In genomic region chr11:77808051-77808465, GRCm38 (mm10) we compare ENCODE assay signal across 10 mouse cellular contexts. TPM values are rescaled to one million over a fixed set of nuclear protein-coding genes. Genes with fewer than 3 reads are reported as not detected.
A peak's percentile ranks its signal among the peaks of the same experiment; 100 is the strongest.
DNase-seq lines count a peak whose midpoint lies in the region; ATAC-seq lines count a peak whose summit lies in the region.
"Had no signal": no experiment of that assay in that cellular context is flagged by ENCODE, and none has a peak within 500 bp of the region (broad histone marks: within the 10 kb centered on the region; RNA-seq: fewer than 3 reads in every experiment).

No protein-coding gene starts in this region.

- DNase-seq in gastrocnemius, adult 18-20 months (ENCODE audit: low spot score), result peak; percentile 60
- DNase-seq in gastrocnemius, postnatal 36 days, result no peak
- DNase-seq in 3T3-L1 (ENCODE audit: low read depth, low spot score) (peak; percentile 40), R1 (ENCODE audit: low read depth, low spot score) (peak; percentile 88)
- peak; percentile 56 for DNase-seq in heart, postnatal 4 days
- no peak for DNase-seq in embryo, embryonic 10 days (ENCODE audit: low spot score)
- DNase-seq in thymus, postnatal 14 days, result no peak
- DNase-seq: thymus, adult 18-20 months had no signal

- intact Hi-C loops in gastrocnemius, postnatal 36 days (cut with DNase I), result no loop called here

- ATAC-seq in erythroid progenitor cell, adult 5-6 weeks (replicated peaks; ENCODE audit: low FRiP score, poor library complexity, severe bottlenecking), result no peak; the same call in 1 of the 2 replicates

RNA-seq across cellular contexts. Expression of gene Gm10277, which starts 20.5 kb away (rescaled TPM):
- total RNA-seq in gastrocnemius, adult 18-20 months (2021), result not detected
- total RNA-seq in gastrocnemius, postnatal 36 days (2021), result not detected
- not detected for total RNA-seq in heart, postnatal 4 days (2021)
- not detected in 2 replicates for total RNA-seq in erythroid progenitor cell, adult 5-6 weeks (2015; ENCODE audit: low replicate concordance)
- not detected in 2 replicates for total RNA-seq in erythroid progenitor cell, adult 5-6 weeks (2017; ENCODE audit: low replicate concordance)
- total RNA-seq: hematopoietic stem cell, adult 5-6 weeks had no signal

RNA-seq across cellular contexts. Expression of gene Myo18a, which starts 45.0 kb away (rescaled TPM):
- 100 to 1,000 TPM; 309 to 319 TPM for total RNA-seq in gastrocnemius, adult 18-20 months (2021)
- total RNA-seq in gastrocnemius, postnatal 36 days (2021), result 100 to 1,000 TPM; 331 to 334 TPM
- 100 to 1,000 TPM; 244 to 245 TPM for total RNA-seq in heart, postnatal 4 days (2021)
- 8.8 and 12.6 TPM in 2 replicates for total RNA-seq in erythroid progenitor cell, adult 5-6 weeks (2015; ENCODE audit: low replicate concordance)
- total RNA-seq in erythroid progenitor cell, adult 5-6 weeks (2017; ENCODE audit: low replicate concordance), result 24.8 and 48.5 TPM in 2 replicates

Comparison
In these comparisons a context has a peak if more than half of its experiments do, and no peak if none do; other contexts are left out.
1. DNase-seq: peak in gastrocnemius, adult 18-20 months (single experiment), 3T3-L1 (single experiment), R1 (single experiment) and heart, postnatal 4 days (single experiment); none in gastrocnemius, postnatal 36 days (0 of 2), embryo, embryonic 10 days (single experiment) and thymus, postnatal 14 days (single experiment).
2. RNA of gene Myo18a, which starts 45.0 kb away (total RNA-seq): 331 to 334 TPM in gastrocnemius, postnatal 36 days, 309 to 319 TPM in gastrocnemius, adult 18-20 months and 244 to 245 TPM in heart, postnatal 4 days; 8.8 to 48.5 TPM in erythroid progenitor cell, adult 5-6 weeks; every median in the first group is over 4 times any median in the second.